Mouse (Mus musculus): ENCODE results near the gene Tmsb15a. TPM values are rescaled to one million over a fixed set of nuclear protein-coding genes. Genes with fewer than 3 reads are reported as not detected.

The Tmsb15a gene
- polyA plus RNA-seq, 1 experiment = not detected

DNA sequence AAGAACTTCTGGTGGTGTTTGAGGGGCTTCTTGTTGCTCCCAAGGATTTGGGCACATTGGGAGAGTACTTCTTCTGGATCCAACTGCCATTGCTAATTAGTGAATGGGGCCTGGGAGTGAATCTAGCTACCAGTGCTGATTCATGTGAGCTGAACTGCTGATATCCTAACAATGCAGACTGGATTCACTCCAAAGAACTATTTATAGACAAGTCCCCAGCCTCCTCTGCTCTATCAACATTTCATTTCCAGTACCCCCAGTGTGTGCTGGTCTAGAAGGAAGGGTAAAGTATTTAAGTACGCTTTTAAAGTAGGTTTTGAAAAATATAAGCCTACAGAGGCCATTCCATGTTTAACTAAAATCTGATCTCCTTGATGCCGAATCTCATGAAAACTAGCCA is 12.2 kb downstream of the Tmsb15a start:
- Histone ChIP-seq H3K9me3 (no peaks in the 10 kb centered on the region), H3K27me3 (replicated peaks) (peaks cover 7% of the 10 kb centered on the region), H3K4me3 (replicated peaks) (no peak overlapping the region), H3K4me1 (no peaks in the 10 kb centered on the region), H3K36me3 (replicated peaks; ENCODE audit: low read length) (no peaks in the 10 kb centered on the region)
- TF ChIP-seq GATA1 (IDR thresholded peaks at IDR 0.05; ENCODE audit: borderline replicate concordance, low read length) (no peak), FLI1 (IDR thresholded peaks at IDR 0.05; ENCODE audit: low read length) (no peak)

DNA sequence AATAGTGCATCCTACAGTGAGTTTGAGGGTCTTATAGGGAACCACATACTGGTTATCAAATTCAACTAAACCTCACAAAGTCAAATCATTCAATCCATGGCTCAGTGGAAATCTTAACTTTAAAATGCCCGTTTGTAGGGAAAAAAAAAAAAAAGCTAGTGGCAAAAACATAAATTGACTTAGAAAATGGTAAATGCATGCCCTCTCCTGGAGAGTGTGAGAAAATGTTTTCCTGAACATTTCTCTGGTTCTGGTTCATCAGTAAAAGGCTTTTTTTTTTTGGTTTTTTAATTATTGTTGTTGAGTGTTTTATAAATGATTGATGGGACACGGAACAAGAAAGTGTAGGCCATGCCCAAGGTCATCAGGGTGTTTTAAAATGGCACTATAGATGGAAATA is 20.7 kb downstream of the Tmsb15a start:
- Histone ChIP-seq H3K4me3 (replicated peaks) (no peak overlapping the region), H3K36me3 (replicated peaks; ENCODE audit: low read length) (no peaks in the 10 kb centered on the region), H3K4me1 (no peaks in the 10 kb centered on the region), H3K9me3 (no peaks in the 10 kb centered on the region), H3K27me3 (replicated peaks) (peaks cover 2% of the 10 kb centered on the region)
- TF ChIP-seq FLI1 (IDR thresholded peaks at IDR 0.05; ENCODE audit: low read length) = no peak
- no peak for TF ChIP-seq GATA1 (IDR thresholded peaks at IDR 0.05; ENCODE audit: borderline replicate concordance, low read length)

DNA sequence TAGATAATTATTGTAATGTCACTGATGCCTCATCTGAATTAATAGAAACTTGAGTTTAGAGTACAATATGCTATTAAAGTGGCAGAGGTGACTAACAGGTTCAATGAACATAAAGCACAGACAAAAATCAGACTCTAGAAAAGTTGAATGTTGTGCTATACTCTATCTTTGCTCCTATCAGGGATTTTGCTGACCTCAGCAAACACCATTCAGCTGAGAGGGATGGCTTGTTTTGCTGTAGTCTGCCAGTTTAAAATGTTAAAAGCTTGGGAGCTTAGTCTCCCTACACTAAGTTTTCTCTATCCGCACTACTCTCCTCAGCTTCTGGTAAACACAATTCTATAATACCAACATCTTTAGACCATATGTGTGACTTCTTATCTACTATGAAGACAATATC is 21.9 kb downstream of the Tmsb15a start:
- no peak for TF ChIP-seq FLI1 (IDR thresholded peaks at IDR 0.05; ENCODE audit: low read length)
- TF ChIP-seq GATA1 (IDR thresholded peaks at IDR 0.05; ENCODE audit: borderline replicate concordance, low read length) = no peak
- Histone ChIP-seq H3K4me1 (no peaks in the 10 kb centered on the region), H3K9me3 (no peaks in the 10 kb centered on the region), H3K4me3 (replicated peaks) (no peak overlapping the region), H3K27me3 (replicated peaks) (peaks cover 2% of the 10 kb centered on the region), H3K36me3 (replicated peaks; ENCODE audit: low read length) (no peaks in the 10 kb centered on the region)

DNA sequence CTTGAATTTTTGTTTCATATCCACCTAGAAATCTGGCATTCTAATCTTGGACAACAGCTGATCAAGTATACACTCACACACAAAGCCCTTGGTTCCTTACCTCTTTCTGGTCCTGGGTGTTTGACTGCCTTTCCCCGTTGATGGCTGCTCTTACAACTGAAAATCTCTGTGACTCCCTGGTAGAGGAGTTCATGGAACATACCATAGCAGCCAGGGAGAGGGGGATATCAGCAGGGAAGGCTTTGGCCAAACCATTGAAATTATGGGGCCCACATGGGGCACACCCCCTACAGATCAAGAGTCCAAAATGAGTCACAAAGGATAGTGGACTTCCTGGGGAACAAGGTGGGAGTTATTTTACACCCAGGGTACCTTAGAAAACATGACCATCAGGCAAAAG is 31.4 kb downstream of the Tmsb15a start, which contains the start of gene Tcp11x2:
Gene Tcp11x2 (minus strand): TSS at position 158 of the 400 bp plus-strand sequence.
- peaks cover 8% of the 10 kb centered on the region for H3K27me3 ChIP-seq (replicated peaks)
- H3K4me1 ChIP-seq = no peaks in the 10 kb centered on the region
- no peak for TF ChIP-seq GATA1 (IDR thresholded peaks at IDR 0.05; ENCODE audit: borderline replicate concordance, low read length)
- no peak for TF ChIP-seq FLI1 (IDR thresholded peaks at IDR 0.05; ENCODE audit: low read length)

DNA sequence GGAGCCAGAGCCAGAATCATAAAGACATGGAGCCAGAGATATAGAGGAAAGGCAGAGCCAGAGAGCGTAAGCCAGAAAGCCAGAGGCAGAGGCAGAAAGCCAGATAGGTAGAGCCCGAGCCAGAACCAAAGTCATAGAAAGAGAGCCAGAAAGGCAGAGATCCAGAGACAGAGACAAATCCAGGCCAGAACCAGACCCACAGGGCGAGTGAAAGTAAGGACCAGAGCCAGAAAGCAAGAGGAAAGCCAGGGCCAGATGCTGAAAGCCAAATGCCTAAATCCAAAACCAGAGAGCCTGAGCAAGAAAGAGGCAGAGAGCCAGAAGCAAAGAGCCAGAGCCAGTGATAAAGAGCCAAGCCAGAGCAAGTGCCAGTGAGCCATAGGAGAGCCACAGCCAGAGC is 37.3 kb downstream of the Tmsb15a start:
- Histone ChIP-seq H3K27me3 (replicated peaks) (peaks cover 7% of the 10 kb centered on the region), H3K4me3 (replicated peaks) (no peak overlapping the region), H3K36me3 (replicated peaks; ENCODE audit: low read length) (no peaks in the 10 kb centered on the region), H3K9me3 (peaks cover 15% of the 10 kb centered on the region), H3K4me1 (no peaks in the 10 kb centered on the region)
- TF ChIP-seq FLI1 (IDR thresholded peaks at IDR 0.05; ENCODE audit: low read length) = no peak
- no peak for TF ChIP-seq GATA1 (IDR thresholded peaks at IDR 0.05; ENCODE audit: borderline replicate concordance, low read length)

More for the DNA sequence above, 31.4 kb downstream of the Tmsb15a start, which contains the start of gene Tcp11x2:
- Histone ChIP-seq H3K9me3 (no peaks in the 10 kb centered on the region), H3K4me3 (replicated peaks) (no peak within 1 kb of the TSS), H3K36me3 (replicated peaks; ENCODE audit: low read length) (no peaks in the 10 kb centered on the region)

DNA sequence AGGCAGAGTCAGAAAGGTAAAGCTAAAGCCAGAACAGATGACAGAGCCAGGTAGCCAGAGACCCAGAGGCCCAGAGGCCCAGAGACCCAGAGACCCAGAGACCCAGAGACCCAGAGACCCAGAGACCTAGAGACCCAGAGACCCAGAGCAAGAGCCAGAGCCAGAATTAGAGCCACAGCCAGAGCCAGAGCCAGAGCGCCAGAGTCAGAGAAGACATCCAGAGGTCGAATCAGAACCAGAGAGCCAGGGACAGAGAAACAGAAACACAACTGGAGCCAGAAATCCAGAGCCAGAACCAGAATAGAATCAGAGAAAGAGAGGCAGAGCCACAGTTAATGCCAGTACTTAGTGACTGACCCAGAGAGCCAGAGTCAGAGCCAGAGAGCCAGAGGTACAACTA is 43.2 kb downstream of the Tmsb15a start:
- H3K4me3 ChIP-seq (replicated peaks) = no peak overlapping the region
- no peaks in the 10 kb centered on the region for H3K4me1 ChIP-seq
- TF ChIP-seq FLI1 (IDR thresholded peaks at IDR 0.05; ENCODE audit: low read length) = no peak
- no peaks in the 10 kb centered on the region for H3K36me3 ChIP-seq (replicated peaks; ENCODE audit: low read length)
- H3K27me3 ChIP-seq (replicated peaks) = peaks cover 2% of the 10 kb centered on the region
- H3K9me3 ChIP-seq = peaks cover 22% of the 10 kb centered on the region

Other genes starting within 250 kb of the Tmsb15a start
- gene AV320801, start 230.7 kb downstream of the Tmsb15a start, polyA plus RNA-seq (2012; ENCODE audit: insufficient read depth, low replicate concordance) = not detected in 2 replicates
- gene Nxf7, start 126.5 kb downstream of the Tmsb15a start, polyA plus RNA-seq (2012; ENCODE audit: insufficient read depth, low replicate concordance) = not detected in 2 replicates
- gene Prame, start 97.6 kb downstream of the Tmsb15a start, polyA plus RNA-seq (2012; ENCODE audit: insufficient read depth, low replicate concordance) = not detected in 2 replicates
- gene Tcp11x2, start 31.5 kb downstream of the Tmsb15a start, polyA plus RNA-seq (2012; ENCODE audit: insufficient read depth, low replicate concordance) = not detected in 2 replicates
- gene Armcx5, start 17.5 kb upstream of the Tmsb15a start, polyA plus RNA-seq (2012; ENCODE audit: insufficient read depth, low replicate concordance) = not detected in 2 replicates
- 2.6 and 3.0 TPM in 2 replicates for gene Gprasp1, start 17.5 kb upstream of the Tmsb15a start, polyA plus RNA-seq (2012; ENCODE audit: insufficient read depth, low replicate concordance)
- 1.7 and 4.1 TPM in 2 replicates for gene Bhlhb9, start 72.3 kb upstream of the Tmsb15a start, polyA plus RNA-seq (2012; ENCODE audit: insufficient read depth, low replicate concordance)
- gene Gprasp2, start 113.8 kb upstream of the Tmsb15a start, polyA plus RNA-seq (2012; ENCODE audit: insufficient read depth, low replicate concordance) = not detected in 2 replicates

Measured in megakaryocyte, embryonic 14.5 days (primary cell).